Mouse (Mus musculus) hindbrain, embryonic 14.5 days (tissue): ENCODE measurements around the gene E4f1. TPM values are rescaled to one million over a fixed set of nuclear protein-coding genes. Genes with fewer than 3 reads are reported as not detected.
"Not testable (repeated sequence)": the region's sequence is repeated elsewhere in the genome, so short reads cannot be mapped to it uniquely, and the experiment has no call there.

Experiments
- ATAC-seq: fragments of 200-750 bp; cut with Nextera tagmentation; 2 replicates; pipeline ENCODE4 v1.8.0; 2017; ENCODE audit warnings: moderate number of reproducible peaks, mild to moderate bottlenecking, moderate TSS enrichment, moderate library complexity; ENCODE audit not compliant: low FRiP score
- DNase-seq: peaks from one replicate; pipeline ENCODE4 v3.0.0-alpha.2; 2015; ENCODE audit warnings: low spot score
- H3K27ac ChIP-seq: fragments of 300-500 bp; sonication (generic); 2 replicates; pipeline ENCODE4 v1.5.1; 2014; ENCODE audit warnings: mild to moderate bottlenecking, moderate library complexity
- H3K27me3 ChIP-seq: fragments of 300-500 bp; sonication (generic); 2 replicates; pipeline ENCODE4 v1.6.1; 2014; ENCODE audit warnings: mild to moderate bottlenecking, low read length, mixed read lengths; ENCODE audit not compliant: control insufficient read depth, insufficient read depth
- H3K36me3 ChIP-seq: fragments of 300-500 bp; sonication (generic); replicated peaks from 2 replicates; pipeline ENCODE4 v1.6.1; 2014; ENCODE audit not compliant: control insufficient read depth, insufficient read depth
- H3K4me1 ChIP-seq: fragments of 300-500 bp; sonication (generic); replicated peaks from 2 replicates; pipeline ENCODE4 v1.6.1; 2014; ENCODE audit warnings: antibody characterized with exemption, low read length, mixed read lengths; ENCODE audit not compliant: control insufficient read depth, insufficient read depth
- H3K4me2 ChIP-seq: fragments of 300-500 bp; sonication (generic); replicated peaks from 2 replicates; pipeline ENCODE4 v1.6.1; 2014; ENCODE audit warnings: mild to moderate bottlenecking, moderate library complexity
- H3K4me3 ChIP-seq: fragments of 300-500 bp; sonication (generic); replicated peaks from 2 replicates; pipeline ENCODE4 v1.5.1; 2014; ENCODE audit warnings: mild to moderate bottlenecking, low read length
- H3K9ac ChIP-seq: fragments of 300-500 bp; sonication (generic); 2 replicates; pipeline ENCODE4 v1.6.1; 2014
- H3K9me3 ChIP-seq: fragments of 300-500 bp; sonication (generic); 2 replicates; pipeline ENCODE4 v1.6.1; 2016; ENCODE audit warnings: low read length; ENCODE audit not compliant: control insufficient read depth
- WGBS: fragments of 180-500 bp; shearing (Covaris S2); extraction: QIAGEN DNeasy Blood & Tissue Kit; methylation state at CpG from one replicate; pipeline ENCODE4 v1.1.7; 2014; 5-methylcytosine and 5-hydroxymethylcytosine counted together
- polyA plus RNA-seq: library from polyadenylated mRNA; unstranded; fragments of >200 nt; fragmentation: Nextera tagmentation; extraction: Ambion mirVana; gene quantifications from 2 replicates; pipeline ENCODE4 v1.2.1, GENCODE M21; 2014

Gene E4f1
- polyA plus RNA-seq, 1 experiment from 2014 or later: 25.8 TPM

DNA sequence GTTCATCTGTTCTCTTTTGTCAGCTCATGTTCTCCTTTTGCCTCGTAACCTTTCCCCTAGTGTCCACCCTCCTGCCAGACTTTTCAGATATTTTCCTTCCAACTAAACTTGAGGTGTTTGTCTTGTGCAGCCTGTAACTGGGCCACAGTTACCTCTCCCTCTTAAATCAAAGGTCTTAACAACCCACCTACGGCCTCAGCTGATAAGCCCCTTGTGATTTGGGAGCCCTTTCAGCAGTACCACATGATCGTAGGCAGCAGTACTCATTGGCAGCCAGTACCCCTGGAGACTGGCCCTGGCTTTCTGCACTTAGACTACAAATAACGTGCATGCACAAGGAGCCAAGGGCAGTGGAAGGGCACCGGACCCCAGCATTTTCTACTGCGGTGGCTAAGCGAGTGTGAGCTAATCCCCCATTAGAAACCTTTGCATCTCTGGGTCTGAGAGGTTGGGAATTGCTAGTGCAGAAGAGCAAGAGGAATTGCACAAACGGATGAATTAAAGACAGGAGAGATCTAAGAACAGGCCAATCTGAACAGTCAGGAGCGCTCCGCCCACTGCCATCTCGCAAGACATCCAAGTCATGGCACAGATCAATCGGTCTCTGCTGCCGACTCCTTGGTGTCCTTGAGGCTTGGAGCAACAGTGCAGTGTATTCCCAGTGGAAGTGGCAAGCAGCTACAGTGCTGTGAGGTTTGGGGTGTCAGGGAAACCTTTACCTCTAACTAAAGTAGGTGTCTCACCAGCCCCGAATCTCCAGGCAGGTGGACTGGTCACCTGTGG is 40.7 kb downstream of the E4f1 start:
- 80% methylated on average over 14 of the region's 14 CpGs for WGBS
- Histone ChIP-seq H3K27ac (no peak overlapping the region), H3K9ac (no peak overlapping the region)

GRCm38 (mm10) chr17:24427170-24427557 is 42.9 kb downstream of the E4f1 start:
- WGBS: 5% methylated on average over 8 of the region's 8 CpGs
- no peak for ATAC-seq

More for the DNA sequence above, 40.7 kb downstream of the E4f1 start:
- no peak for DNase-seq
- H3K27me3 ChIP-seq: no peaks in the 10 kb centered on the region
- ATAC-seq: no peak
- no peaks in the 10 kb centered on the region for H3K9me3 ChIP-seq
- peaks cover 6% of the 10 kb centered on the region for H3K4me1 ChIP-seq
- H3K4me2 ChIP-seq: no peak overlapping the region
- H3K4me3 ChIP-seq: no peak overlapping the region
- H3K36me3 ChIP-seq: peaks cover 15% of the 10 kb centered on the region

GRCm38 (mm10) chr17:24426471-24427169 is 43.5 kb downstream of the E4f1 start, which contains the start of gene Eci1:
TSS of gene Eci1 (plus strand) at chr17:24426641.
- peak within 1 kb of the TSS; percentile 82 for H3K9ac ChIP-seq
- ATAC-seq (peak; percentile 95), DNase-seq (peak; percentile 75)
- H3K9me3 ChIP-seq: no peaks in the 10 kb centered on the region
- H3K4me3 ChIP-seq: peak within 1 kb of the TSS; percentile 57
- H3K36me3 ChIP-seq: peaks cover 39% of the 10 kb centered on the region
- H3K4me1 ChIP-seq: peaks cover 6% of the 10 kb centered on the region
- peak within 1 kb of the TSS; percentile 69 for H3K4me2 ChIP-seq
- no peaks in the 10 kb centered on the region for H3K27me3 ChIP-seq
- WGBS: under 1% methylated on average over 48 of the region's 48 CpGs
- peak within 1 kb of the TSS; percentile 96 for H3K27ac ChIP-seq

More at GRCm38 (mm10) chr17:24427170-24427557, 42.9 kb downstream of the E4f1 start:
- peak overlapping the region; percentile 96; the same call in 1 of the 2 replicates for H3K27ac ChIP-seq
- peaks cover 34% of the 10 kb centered on the region for H3K36me3 ChIP-seq
- DNase-seq: no peak
- peak overlapping the region; percentile 57 for H3K4me3 ChIP-seq
- peak overlapping the region; percentile 69 for H3K4me2 ChIP-seq
- peak overlapping the region; percentile 82 for H3K9ac ChIP-seq
- no peaks in the 10 kb centered on the region for H3K9me3 ChIP-seq
- no peaks in the 10 kb centered on the region for H3K27me3 ChIP-seq
- H3K4me1 ChIP-seq: peaks cover 6% of the 10 kb centered on the region

- Histone ChIP-seq H3K4me2 (peak overlapping the region; percentile 69), H3K9ac (peak overlapping the region; percentile 82; the same call in 1 of the 2 replicates)
Measured at GRCm38 (mm10) chr17:24425905-24426304, 44.2 kb downstream of the E4f1 start.

GRCm38 (mm10) chr17:24425326-24425725 is 44.8 kb downstream of the E4f1 start:
- peaks cover 52% of the 10 kb centered on the region for H3K36me3 ChIP-seq
- not testable (repeated sequence) for H3K4me3 ChIP-seq, H3K9ac ChIP-seq, H3K27me3 ChIP-seq, ATAC-seq, H3K4me1 ChIP-seq, DNase-seq, H3K4me2 ChIP-seq, H3K9me3 ChIP-seq, H3K27ac ChIP-seq
- 96% methylated on average over 4 of the region's 8 CpGs for WGBS

More at GRCm38 (mm10) chr17:24425905-24426304, 44.2 kb downstream of the E4f1 start:
- H3K27me3 ChIP-seq: no peaks in the 10 kb centered on the region
- no peak for DNase-seq
- ATAC-seq: no peak; the same call in 1 of the 2 replicates
- WGBS: 89% methylated on average over 7 of the region's 7 CpGs
- peaks cover 6% of the 10 kb centered on the region for H3K4me1 ChIP-seq
- peaks cover 46% of the 10 kb centered on the region for H3K36me3 ChIP-seq
- peak overlapping the region; percentile 96 for H3K27ac ChIP-seq
- H3K9me3 ChIP-seq: no peaks in the 10 kb centered on the region
- H3K4me3 ChIP-seq: 0 out of 2 replicates have a peak overlapping the region, but pooled peaks have one; percentile 57

GRCm38 (mm10) chr17:24424489-24424888 is 45.6 kb downstream of the E4f1 start:
- H3K4me2 ChIP-seq: no peak overlapping the region
- H3K27ac ChIP-seq: no peak overlapping the region
- WGBS: 94% methylated on average over 5 of the region's 5 CpGs
- H3K4me1 ChIP-seq: peaks cover 6% of the 10 kb centered on the region
- DNase-seq (no peak), ATAC-seq (no peak)
- no peaks in the 10 kb centered on the region for H3K9me3 ChIP-seq
- H3K27me3 ChIP-seq: no peaks in the 10 kb centered on the region
- no peak overlapping the region for H3K4me3 ChIP-seq
- no peak overlapping the region for H3K9ac ChIP-seq
- H3K36me3 ChIP-seq: peaks cover 60% of the 10 kb centered on the region

GRCm38 (mm10) chr17:24423114-24423513 is 47.0 kb downstream of the E4f1 start:
- H3K4me2 ChIP-seq: no peak overlapping the region
- H3K4me3 ChIP-seq: no peak overlapping the region
- H3K27me3 ChIP-seq: no peaks in the 10 kb centered on the region
- H3K4me1 ChIP-seq: peaks cover 6% of the 10 kb centered on the region; the same call in 1 of the 2 replicates
- H3K27ac ChIP-seq: no peak overlapping the region
- H3K9me3 ChIP-seq: no peaks in the 10 kb centered on the region
- DNase-seq (no peak), ATAC-seq (no peak)
- H3K9ac ChIP-seq: no peak overlapping the region
- 94% methylated on average over 4 of the region's 4 CpGs for WGBS
- H3K36me3 ChIP-seq: peaks cover 74% of the 10 kb centered on the region

DNA sequence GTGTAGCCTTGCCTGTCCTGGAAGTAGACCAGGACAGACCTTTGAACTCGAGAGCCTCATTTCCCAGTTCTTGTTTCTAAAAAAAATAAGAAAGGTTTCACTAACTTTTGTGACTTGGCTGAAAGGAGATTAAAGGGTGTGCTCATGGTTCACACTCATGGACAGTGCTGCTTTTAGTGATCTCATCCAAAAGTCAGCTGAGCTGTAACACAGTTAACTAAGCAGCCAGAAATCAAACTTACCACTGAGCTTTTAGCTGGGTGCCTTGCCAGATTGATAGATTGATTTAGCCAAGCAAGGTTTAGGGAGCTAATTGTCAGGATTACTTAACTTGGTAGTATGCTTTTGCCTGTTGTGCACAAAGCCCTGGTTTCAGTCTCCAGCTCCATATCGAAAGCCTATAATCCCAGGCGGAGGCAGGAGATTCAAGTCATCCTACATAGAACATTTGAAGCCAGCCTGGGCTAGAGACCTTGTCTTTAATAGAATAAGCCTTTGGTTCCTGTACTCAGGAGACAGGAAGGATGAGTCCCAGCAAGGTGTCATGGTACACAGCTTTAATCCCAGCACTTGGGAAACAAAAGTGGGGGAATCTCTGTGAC is 54.0 kb downstream of the E4f1 start:
- Histone ChIP-seq H3K27ac (no peak overlapping the region), H3K4me2 (peak overlapping the region; percentile 73), H3K36me3 (peaks cover 52% of the 10 kb centered on the region), H3K9me3 (no peaks in the 10 kb centered on the region), H3K9ac (peak overlapping the region; percentile 87; the same call in 1 of the 2 replicates), H3K4me3 (peak overlapping the region; percentile 80; the same call in 1 of the 2 replicates), H3K27me3 (no peaks in the 10 kb centered on the region), H3K4me1 (peaks cover 18% of the 10 kb centered on the region; the same call in 1 of the 2 replicates)
- no peak for DNase-seq
- WGBS: 91% methylated on average over 3 of the region's 3 CpGs
- ATAC-seq: no peak

DNA sequence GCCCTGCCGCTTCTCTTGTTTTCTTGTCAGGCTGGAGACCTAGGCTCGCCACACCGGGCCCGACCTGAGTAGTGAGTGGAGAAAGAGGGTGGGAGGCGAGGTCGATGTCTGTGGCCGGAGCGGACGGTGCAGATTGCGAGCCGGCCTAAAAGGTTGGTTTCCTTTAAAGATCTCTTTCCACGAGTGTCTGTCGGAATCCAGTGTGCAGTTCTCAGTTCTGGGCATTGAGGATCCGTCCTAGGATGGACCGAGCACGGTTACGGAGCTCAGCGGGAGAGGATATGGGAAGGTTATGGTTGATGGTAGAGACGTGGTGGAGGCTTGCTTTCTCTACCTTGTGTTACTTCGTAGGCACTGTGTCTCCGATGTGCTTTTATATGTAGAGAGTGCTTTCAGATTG is 55.1 kb downstream of the E4f1 start:
- peak overlapping the region; percentile 80 for H3K4me3 ChIP-seq
- no peaks in the 10 kb centered on the region for H3K9me3 ChIP-seq
- H3K9ac ChIP-seq: peak overlapping the region; percentile 87
- H3K27ac ChIP-seq: peak overlapping the region; percentile 90
- H3K36me3 ChIP-seq: peaks cover 52% of the 10 kb centered on the region
- 0% methylated on average over 21 of the region's 21 CpGs for WGBS
- peaks cover 18% of the 10 kb centered on the region; the same call in 1 of the 2 replicates for H3K4me1 ChIP-seq
- DNase-seq: no peak
- H3K4me2 ChIP-seq: peak overlapping the region; percentile 73
- no peak for ATAC-seq
- no peaks in the 10 kb centered on the region for H3K27me3 ChIP-seq
